Mouse (Mus musculus) activated CD4-positive, CD25-positive, alpha-beta regulatory T cell (primary cell): ENCODE measurements around the gene Hist2h2ac. TPM values are rescaled to one million over a fixed set of nuclear protein-coding genes. Genes with fewer than 3 reads are reported as not detected.

ENCODE experiments used
- polyA plus RNA-seq, 2 experiments: library from polyadenylated mRNA; unstranded; fragments of 100-300 nt; shearing (Covaris generic); gene quantifications; one replicate each; pipeline ENCODE4 v1.2.1; 2017

Hist2h2ac gene
- polyA plus RNA-seq, 2 experiments from 2014 or later: 6.4 to 10.1 TPM

Other genes with a start within 250 kb of the Hist2h2ac start
- 10 to 100 TPM in 1 of 2 experiments, 1 to 10 TPM in 1; 8.6 to 24.9 TPM for gene Plekho1, start 224.9 kb downstream of the Hist2h2ac start, polyA plus RNA-seq
- 10 to 100 TPM; 24.6 to 40.2 TPM for gene Vps45, start 162.4 kb downstream of the Hist2h2ac start, polyA plus RNA-seq
- 10 to 100 TPM; 12.6 to 13.5 TPM for gene Otud7b, start 116.4 kb downstream of the Hist2h2ac start, polyA plus RNA-seq
- 1 to 10 TPM; 2.7 to 3.0 TPM for gene Mtmr11, start 58.9 kb downstream of the Hist2h2ac start, polyA plus RNA-seq
- gene Sf3b4, start 48.5 kb downstream of the Hist2h2ac start, polyA plus RNA-seq: 100 to 1,000 TPM; 137 to 149 TPM
- gene Sv2a, start 39.7 kb downstream of the Hist2h2ac start, polyA plus RNA-seq: 1 to 10 TPM; 3.1 to 4.0 TPM
- gene Bola1, start 1.2 kb downstream of the Hist2h2ac start, polyA plus RNA-seq: 10 to 100 TPM; 21.5 to 30.7 TPM
- 1 to 10 TPM; 1.1 to 1.6 TPM for gene Hist2h2ab, start 1.0 kb downstream of the Hist2h2ac start, polyA plus RNA-seq
- gene Hist2h2be, start 239 bp upstream of the Hist2h2ac start, polyA plus RNA-seq: 1 to 10 TPM; 5.0 to 5.9 TPM
- gene Hist2h3c2, start 18.2 kb upstream of the Hist2h2ac start, polyA plus RNA-seq: under 1 TPM in 1 of 2 experiments, not detected in 1; 0.25 TPM
- gene Hist2h2aa2, start 19.4 kb upstream of the Hist2h2ac start, polyA plus RNA-seq: 10 to 100 TPM; 51.7 to 57.6 TPM
- not detected for gene Hist2h2aa1, start 24.6 kb upstream of the Hist2h2ac start, polyA plus RNA-seq
- gene Hist2h3c1, start 25.8 kb upstream of the Hist2h2ac start, polyA plus RNA-seq: not detected
- 1 to 10 TPM; 1.3 to 1.4 TPM for gene Hist2h4, start 42.4 kb upstream of the Hist2h2ac start, polyA plus RNA-seq
- 10 to 100 TPM in 1 of 2 experiments, 1 to 10 TPM in 1; 9.4 to 10.6 TPM for gene Hist2h3b, start 47.8 kb upstream of the Hist2h2ac start, polyA plus RNA-seq
- 1 to 10 TPM; 4.5 to 6.4 TPM for gene Hist2h2bb, start 48.9 kb upstream of the Hist2h2ac start, polyA plus RNA-seq
- 1 to 10 TPM in 1 of 2 experiments, under 1 TPM in 1; 0.92 to 1.8 TPM for gene Fcgr1, start 73.1 kb upstream of the Hist2h2ac start, polyA plus RNA-seq
- gene BC107364, start 231.4 kb upstream of the Hist2h2ac start, polyA plus RNA-seq: not detected